Mouse (Mus musculus): Measurements from ENCODE around the gene Hs2st1.

DNA sequence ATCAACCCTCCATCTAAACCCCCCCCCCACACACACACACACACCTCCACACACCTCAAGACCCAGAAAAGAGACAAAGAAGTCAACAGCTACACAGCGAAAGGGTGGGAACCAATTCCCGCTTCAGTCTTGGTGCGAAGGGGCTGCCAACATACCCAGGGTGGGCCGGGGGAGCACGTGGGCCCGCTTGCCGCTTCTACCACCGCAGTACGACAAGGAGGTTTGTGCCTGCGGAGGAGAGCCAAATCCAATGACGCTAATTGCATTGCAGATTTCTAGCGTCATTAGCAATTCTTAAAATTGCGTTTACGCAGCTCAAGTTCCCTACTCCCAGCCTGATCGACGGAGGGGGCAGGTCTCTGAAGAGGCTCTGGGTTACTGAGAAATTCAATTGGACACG lies 173.5 kb downstream of the Hs2st1 start:
- TF ChIP-seq CTCF (IDR thresholded peaks at IDR 0.05; ENCODE audit: low read depth, low read length) (no peak), POLR2A (IDR thresholded peaks at IDR 0.05; ENCODE audit: extremely low read depth, insufficient read depth, low read length) (no peak)
